Mouse (Mus musculus): ENCODE results near the gene Togaram1. TPM values are rescaled to one million over a fixed set of nuclear protein-coding genes. Genes with fewer than 3 reads are reported as not detected.

Togaram1 gene
- polyA plus RNA-seq (2012; rRNA removed): 4.8 and 5.8 TPM in 2 replicates

DNA sequence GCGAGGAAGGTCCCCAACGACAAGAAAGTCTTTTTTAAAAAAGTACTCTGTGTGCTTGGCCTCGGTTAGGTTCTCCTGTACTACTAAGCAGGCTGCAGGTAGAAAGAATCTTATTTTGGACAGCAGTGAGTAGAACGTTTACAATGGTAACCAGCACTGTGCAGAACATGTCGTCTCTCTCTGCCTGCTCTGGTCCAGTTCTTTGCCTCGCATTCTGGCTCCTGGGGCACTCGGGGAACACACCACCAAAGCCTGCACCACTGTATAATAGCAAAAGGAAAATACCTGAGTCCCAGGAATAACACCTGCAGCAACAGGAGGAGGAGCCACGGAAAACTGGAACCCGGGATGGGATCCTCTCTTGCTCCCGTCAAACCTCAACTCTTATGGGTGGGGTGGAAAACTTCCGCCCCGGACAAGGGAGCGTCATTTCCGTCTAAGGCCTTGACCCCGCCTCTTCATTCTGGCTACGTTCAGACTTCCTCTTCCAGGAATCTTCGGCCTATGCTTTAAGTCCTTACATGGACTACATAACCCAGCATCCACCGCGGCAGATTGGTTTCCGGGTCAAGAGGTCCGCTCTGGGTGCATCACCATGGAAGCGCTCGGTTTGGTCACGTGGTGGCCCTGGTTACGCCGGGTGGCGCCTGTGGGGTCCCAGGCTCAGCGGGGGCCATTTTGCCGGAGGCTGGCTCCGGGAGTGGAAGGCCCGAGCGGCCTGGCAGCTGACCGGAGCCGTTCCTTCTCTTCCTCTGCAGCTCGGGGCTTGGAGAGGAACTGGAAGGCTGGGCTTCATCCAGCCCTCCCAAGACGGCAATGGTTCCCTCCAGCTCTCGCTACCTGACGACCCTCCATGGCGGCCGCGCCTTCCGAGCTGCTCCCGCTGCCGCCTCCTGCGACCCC, at the start of gene Togaram1, which contains the start of gene Klhl28:
Gene Togaram1 (plus strand): TSS at position 681 of the 903 bp plus-strand sequence.
Gene Klhl28 (minus strand): TSS at position 411 of the 903 bp plus-strand sequence.
- no peaks in the 10 kb centered on the region; the same call in 1 of the 2 replicates for H3K4me1 ChIP-seq (ENCODE audit: control insufficient read depth, insufficient read depth, low read length)
- under 1% methylated on average over 45 of the region's 45 CpGs for WGBS
- no peaks in the 10 kb centered on the region for H3K27me3 ChIP-seq (replicated peaks; ENCODE audit: control insufficient read depth, insufficient read depth, low read length)
- H3K27ac ChIP-seq (ENCODE audit: insufficient read depth, low read depth, low read length): peak within 1 kb of the TSS; percentile 81
- H3K4me3 ChIP-seq (ENCODE audit: insufficient read depth, low read depth, low read length): peak within 1 kb of the TSS; percentile 96
- no peak for TF ChIP-seq CTCF (conservative IDR thresholded peaks at IDR 0.05; ENCODE audit: insufficient read depth, insufficient read length, low read depth, low read length)
- peak; percentile 70 for TF ChIP-seq POLR2A (IDR thresholded peaks at IDR 0.05; ENCODE audit: low read depth, low read length)
- no peaks in the 10 kb centered on the region for H3K36me3 ChIP-seq (ENCODE audit: control insufficient read depth, insufficient read depth, low read length)
- peak; percentile 100 for DNase-seq

DNA sequence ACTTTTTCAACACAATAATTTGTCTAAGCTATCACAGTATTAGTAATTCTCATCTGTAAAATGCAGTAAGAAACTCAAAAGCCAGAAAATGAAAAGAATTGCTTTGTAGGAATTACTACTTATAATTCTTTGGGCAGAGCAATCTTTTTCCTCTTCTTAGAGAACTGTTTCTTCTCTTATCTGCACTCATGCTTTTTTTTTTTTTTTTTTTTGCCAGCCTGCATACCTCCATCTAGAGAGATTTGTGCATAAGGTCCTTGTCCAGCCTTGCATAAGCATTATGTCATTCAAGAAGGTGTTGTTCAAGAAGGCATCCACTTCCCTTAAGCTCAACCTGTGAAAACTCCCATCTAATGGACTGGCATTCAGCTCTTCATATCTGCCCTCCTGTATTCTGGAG, 48.9 kb upstream of the Togaram1 start:
- TF ChIP-seq CTCF (conservative IDR thresholded peaks at IDR 0.05; ENCODE audit: insufficient read depth, insufficient read length, low read depth, low read length) (no peak), POLR2A (IDR thresholded peaks at IDR 0.05; ENCODE audit: low read depth, low read length) (no peak)
- H3K27me3 ChIP-seq (replicated peaks; ENCODE audit: control insufficient read depth, insufficient read depth, low read length): no peaks in the 10 kb centered on the region

DNA sequence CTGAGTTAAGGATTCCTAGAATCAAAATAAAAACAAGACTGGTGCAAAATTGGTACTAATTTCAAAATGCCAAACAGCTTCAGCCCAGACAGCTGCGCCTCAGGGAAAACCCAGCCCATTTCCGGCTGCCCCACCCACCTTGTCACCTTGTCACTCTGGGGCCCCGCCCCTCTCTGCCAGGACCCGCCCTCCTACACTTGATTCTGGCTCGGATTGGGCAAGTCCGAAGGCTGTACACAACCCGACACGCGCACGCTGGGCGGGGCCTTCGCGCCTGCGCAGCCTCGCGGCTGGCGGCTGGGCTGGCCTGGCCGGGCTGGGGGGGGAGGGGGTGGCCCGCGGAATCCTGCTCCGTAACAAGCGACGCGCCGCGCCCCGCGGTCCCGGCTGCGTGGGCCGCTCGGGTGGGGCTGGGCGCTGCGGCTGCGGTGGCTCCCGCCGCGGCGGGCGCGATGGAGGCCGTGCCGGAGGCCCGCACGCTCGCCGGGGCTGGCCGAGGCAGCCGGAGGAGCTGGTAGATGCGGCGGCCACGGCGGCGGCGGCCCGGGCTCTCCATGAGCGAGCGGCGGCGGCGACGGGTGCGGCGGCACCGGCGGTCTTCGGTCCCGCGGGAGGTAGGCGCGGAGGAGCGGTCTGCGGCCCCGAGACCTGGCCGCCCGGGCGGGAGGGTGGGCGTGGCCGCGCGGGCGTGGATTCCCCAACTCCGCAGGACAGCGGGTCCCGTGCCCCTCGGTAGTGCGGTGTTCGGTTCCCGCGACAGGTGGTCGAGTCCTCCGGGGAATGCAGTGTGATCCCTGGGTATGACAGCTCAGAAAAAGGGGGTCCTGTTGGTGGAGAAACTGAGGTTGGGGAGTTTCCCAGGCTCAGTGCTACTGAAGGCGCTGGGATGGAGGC, 47.8 kb upstream of the Togaram1 start, which contains the start of gene Gm527:
Gene Gm527 (plus strand): TSS at position 329 of the 894 bp plus-strand sequence.
- WGBS: under 1% methylated on average over 93 of the region's 93 CpGs
- peak; percentile 98 for DNase-seq
- H3K36me3 ChIP-seq (ENCODE audit: control insufficient read depth, insufficient read depth, low read length): no peaks in the 10 kb centered on the region
- H3K4me3 ChIP-seq (ENCODE audit: insufficient read depth, low read depth, low read length): peak within 1 kb of the TSS; percentile 98
- H3K27me3 ChIP-seq (replicated peaks; ENCODE audit: control insufficient read depth, insufficient read depth, low read length): no peaks in the 10 kb centered on the region
- no peak within 1 kb of the TSS for H3K27ac ChIP-seq (ENCODE audit: insufficient read depth, low read depth, low read length)
- no peaks in the 10 kb centered on the region for H3K4me1 ChIP-seq (ENCODE audit: control insufficient read depth, insufficient read depth, low read length)
- TF ChIP-seq POLR2A (IDR thresholded peaks at IDR 0.05; ENCODE audit: low read depth, low read length) (no peak), CTCF (conservative IDR thresholded peaks at IDR 0.05; ENCODE audit: insufficient read depth, insufficient read length, low read depth, low read length) (no peak)

More for the DNA sequence above, 48.9 kb upstream of the Togaram1 start:
- Histone ChIP-seq H3K4me1 (ENCODE audit: control insufficient read depth, insufficient read depth, low read length) (no peaks in the 10 kb centered on the region), H3K36me3 (ENCODE audit: control insufficient read depth, insufficient read depth, low read length) (no peaks in the 10 kb centered on the region), H3K27ac (ENCODE audit: insufficient read depth, low read depth, low read length) (no peak overlapping the region), H3K4me3 (ENCODE audit: insufficient read depth, low read depth, low read length) (no peak overlapping the region)
- DNase-seq: no peak

DNA sequence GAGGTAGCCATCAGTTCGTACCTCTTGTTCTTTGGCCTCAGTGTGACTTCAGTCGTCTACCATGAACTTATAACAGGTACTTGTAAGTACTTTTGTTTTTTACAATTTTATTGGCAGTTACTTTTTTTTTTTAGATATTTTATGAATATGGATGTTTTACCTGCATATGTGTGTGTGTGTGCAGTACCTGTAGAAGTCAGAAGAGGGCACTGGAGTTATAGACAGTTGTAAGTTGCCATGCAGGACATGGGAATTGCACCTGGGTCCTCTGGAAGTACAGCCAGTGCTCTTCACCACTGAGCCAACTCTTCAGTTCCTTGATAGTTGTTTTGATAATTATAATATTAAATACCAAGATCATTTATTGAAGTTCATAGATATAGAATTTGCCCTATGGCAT, 28.1 kb upstream of the Togaram1 start:
- no peak overlapping the region for H3K27ac ChIP-seq (ENCODE audit: insufficient read depth, low read depth, low read length)
- WGBS: 80% methylated on average over 2 of the region's 2 CpGs
- TF ChIP-seq POLR2A (IDR thresholded peaks at IDR 0.05; ENCODE audit: low read depth, low read length) (no peak), CTCF (conservative IDR thresholded peaks at IDR 0.05; ENCODE audit: insufficient read depth, insufficient read length, low read depth, low read length) (peak; percentile 30)
- no peaks in the 10 kb centered on the region for H3K27me3 ChIP-seq (replicated peaks; ENCODE audit: control insufficient read depth, insufficient read depth, low read length)
- no peak overlapping the region for H3K4me3 ChIP-seq (ENCODE audit: insufficient read depth, low read depth, low read length)
- H3K4me1 ChIP-seq (ENCODE audit: control insufficient read depth, insufficient read depth, low read length): no peaks in the 10 kb centered on the region
- no peaks in the 10 kb centered on the region; the same call in 1 of the 2 replicates for H3K36me3 ChIP-seq (ENCODE audit: control insufficient read depth, insufficient read depth, low read length)
- peak; percentile 40 for DNase-seq

DNA sequence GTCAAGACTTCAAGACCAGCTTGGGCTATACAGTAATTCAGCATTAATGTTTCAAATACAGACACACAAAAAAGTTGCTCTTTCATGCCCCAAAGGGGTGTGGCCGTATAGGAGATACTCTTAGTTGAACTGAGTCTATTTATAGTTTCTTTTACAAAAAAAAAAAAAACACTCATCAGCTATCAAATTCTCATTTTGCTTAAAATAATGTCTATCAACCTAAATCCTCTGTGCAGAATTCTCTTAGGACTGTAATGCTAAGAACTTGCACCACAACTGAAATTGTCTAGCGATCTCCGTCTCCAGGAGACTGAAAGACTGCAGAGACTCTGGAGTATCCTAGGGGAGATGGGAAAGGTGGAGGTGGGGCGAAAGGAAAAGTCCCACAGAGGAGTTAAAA, 1.0 kb upstream of the Togaram1 start:
- no peaks in the 10 kb centered on the region; the same call in 1 of the 2 replicates for H3K4me1 ChIP-seq (ENCODE audit: control insufficient read depth, insufficient read depth, low read length)
- no peaks in the 10 kb centered on the region for H3K36me3 ChIP-seq (ENCODE audit: control insufficient read depth, insufficient read depth, low read length)
- 8% methylated on average over 4 of the region's 4 CpGs for WGBS
- no peaks in the 10 kb centered on the region for H3K27me3 ChIP-seq (replicated peaks; ENCODE audit: control insufficient read depth, insufficient read depth, low read length)
- TF ChIP-seq POLR2A (IDR thresholded peaks at IDR 0.05; ENCODE audit: low read depth, low read length) (no peak), CTCF (conservative IDR thresholded peaks at IDR 0.05; ENCODE audit: insufficient read depth, insufficient read length, low read depth, low read length) (no peak)
- no peak overlapping the region for H3K27ac ChIP-seq (ENCODE audit: insufficient read depth, low read depth, low read length)
- H3K4me3 ChIP-seq (ENCODE audit: insufficient read depth, low read depth, low read length): peak overlapping the region; percentile 96
- no peak for DNase-seq

DNA sequence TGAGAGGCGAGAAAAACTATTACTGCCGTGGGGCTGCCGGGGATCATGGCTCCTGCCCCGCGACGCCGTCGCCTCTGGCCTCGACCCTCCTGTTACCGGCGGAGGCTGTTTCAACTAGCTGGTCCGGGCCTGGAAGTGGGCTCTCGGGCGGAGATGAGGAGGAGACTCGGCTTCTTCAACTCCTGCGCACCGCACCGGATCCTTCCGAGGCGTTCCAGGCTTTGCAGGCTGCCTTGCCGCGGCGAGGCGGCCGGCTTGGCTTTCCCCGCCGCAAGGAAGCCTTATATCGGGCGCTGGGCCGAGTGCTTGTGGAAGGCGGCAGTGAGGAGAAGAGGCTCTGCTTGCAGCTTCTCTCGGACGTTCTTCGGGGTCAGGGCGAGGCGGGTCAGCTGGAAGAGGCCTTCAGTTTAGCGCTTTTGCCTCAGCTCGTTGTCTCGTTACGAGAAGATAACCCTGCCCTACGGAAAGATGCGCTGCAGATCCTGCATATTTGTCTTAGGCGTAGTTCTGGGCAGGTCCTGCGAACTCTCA, 562 bp downstream of the Togaram1 start:
- H3K27ac ChIP-seq (ENCODE audit: insufficient read depth, low read depth, low read length): peak overlapping the region; percentile 76
- H3K36me3 ChIP-seq (ENCODE audit: control insufficient read depth, insufficient read depth, low read length): peaks cover 2% of the 10 kb centered on the region; the same call in 1 of the 2 replicates
- no peaks in the 10 kb centered on the region for H3K27me3 ChIP-seq (replicated peaks; ENCODE audit: control insufficient read depth, insufficient read depth, low read length)
- WGBS: under 1% methylated on average over 44 of the region's 44 CpGs
- H3K4me1 ChIP-seq (ENCODE audit: control insufficient read depth, insufficient read depth, low read length): no peaks in the 10 kb centered on the region; the same call in 1 of the 2 replicates
- DNase-seq: peak; percentile 50
- peak overlapping the region; percentile 91 for H3K4me3 ChIP-seq (ENCODE audit: insufficient read depth, low read depth, low read length)
- no peak for TF ChIP-seq CTCF (conservative IDR thresholded peaks at IDR 0.05; ENCODE audit: insufficient read depth, insufficient read length, low read depth, low read length)
- TF ChIP-seq POLR2A (IDR thresholded peaks at IDR 0.05; ENCODE audit: low read depth, low read length): no peak

Data from kidney, adult 2 months (tissue).